Mouse (Mus musculus): ENCODE measurements at regions not wholly inside any gene's neighbourhood (a gene's known extent, or its start where the extent isn't known, plus 50 kb on each side); places are given as distances from the start of the nearest gene placed in this dataset.

- DNase-seq = peak in 1 of 2 experiments; percentile 1
These were observed 938.1 kb upstream of the Lrfn5 start for GRCm38 (mm10) chr12:60584846-60585245.

Measured in kidney, adult 8-10 months (tissue).